Mouse (Mus musculus) ovary, postnatal 14 days (tissue): ENCODE measurements around the gene Med13.
"Not testable (repeated sequence)": the region's sequence is repeated elsewhere in the genome, so short reads cannot be mapped to it uniquely, and the experiment has no call there.

Experiments used
- DNase-seq: peaks from one replicate; pipeline ENCODE4 v3.0.0; 2022; ENCODE audit warnings: low spot score

Med13 gene

DNA sequence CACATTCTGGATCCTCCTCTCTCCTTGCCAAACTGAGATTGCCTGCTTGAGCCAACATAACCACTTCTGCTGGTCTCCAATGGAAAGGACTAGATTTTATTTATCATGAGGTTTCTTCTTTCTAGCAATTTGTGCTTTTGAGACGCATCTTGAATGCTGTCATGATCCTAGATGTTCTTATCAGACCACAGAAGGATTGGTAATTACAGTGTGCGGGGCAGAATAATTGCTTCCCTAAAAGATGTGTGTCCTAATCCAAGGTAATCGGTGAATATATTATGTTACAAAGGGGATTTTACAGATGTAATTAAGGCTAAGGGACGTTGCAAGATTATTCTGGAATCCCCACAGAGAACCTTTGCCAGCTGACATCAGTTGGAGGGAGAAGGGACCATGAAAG lies 21.6 kb upstream of the Med13 start:
- no peak for DNase-seq

GRCm38 (mm10) chr11:86377841-86378240 lies 20.4 kb upstream of the Med13 start:
- no peak for DNase-seq

DNA sequence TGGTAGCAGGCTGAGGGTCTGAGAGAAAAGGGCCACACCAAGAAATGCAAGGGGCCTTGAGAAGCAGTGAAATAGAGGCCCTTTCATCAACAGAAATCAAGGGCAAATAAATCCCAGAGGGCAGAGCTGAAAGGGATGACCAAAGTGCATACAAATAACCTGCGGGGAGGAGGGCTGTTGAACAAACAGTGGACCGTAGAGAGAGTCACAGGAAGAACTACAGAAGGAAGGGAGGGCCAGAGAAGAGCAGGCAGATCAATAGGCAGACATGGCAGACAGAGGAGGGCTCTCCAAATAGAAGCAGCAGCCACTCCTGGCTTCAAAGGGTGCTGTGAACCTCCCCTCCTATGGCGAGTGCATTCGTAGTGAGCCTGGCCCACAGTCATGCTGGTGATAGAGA lies 19.3 kb upstream of the Med13 start:
- DNase-seq = no peak

DNA sequence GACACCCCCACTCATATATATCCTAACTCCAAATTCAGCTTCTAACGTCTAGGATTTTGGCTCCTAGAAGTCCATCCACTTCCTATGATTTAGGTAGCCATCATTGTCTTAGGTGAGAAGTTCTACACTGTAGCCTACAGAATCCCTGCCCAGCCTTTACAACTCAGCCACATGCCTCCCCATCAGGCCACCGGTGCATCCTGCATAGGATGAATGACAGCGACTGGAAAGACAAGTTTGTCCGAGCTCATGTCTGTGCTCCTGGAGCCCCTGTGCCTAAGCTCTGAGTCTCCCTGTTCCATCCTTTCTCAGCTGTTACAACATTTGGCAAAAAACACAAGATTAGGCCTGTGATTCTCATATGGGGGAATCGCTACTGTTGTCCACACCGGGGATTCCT lies 17.7 kb upstream of the Med13 start:
- DNase-seq = no peak

GRCm38 (mm10) chr11:86371266-86371665 lies 13.9 kb upstream of the Med13 start:
- no peak for DNase-seq

DNA sequence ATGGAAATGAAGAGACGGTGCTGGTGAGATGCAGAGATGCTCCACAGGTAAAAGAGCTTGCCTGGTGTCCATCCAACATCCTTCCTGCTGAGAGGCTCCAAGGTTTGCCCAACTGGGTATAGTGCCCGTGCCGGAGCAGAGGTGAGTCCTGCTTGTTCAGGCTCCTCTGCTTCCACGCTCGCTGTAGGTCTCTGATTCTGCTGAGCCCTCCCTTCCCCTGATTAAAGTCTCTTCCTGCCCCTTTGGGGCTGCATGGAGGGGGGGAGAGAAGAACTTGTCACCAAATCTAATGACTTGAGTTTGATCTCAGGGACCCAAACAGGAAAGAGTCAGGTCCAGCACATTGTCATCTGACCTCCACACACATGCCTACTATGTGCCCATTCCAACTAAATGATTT lies 12.5 kb upstream of the Med13 start:
- no peak for DNase-seq

GRCm38 (mm10) chr11:86369003-86369402 lies 11.6 kb upstream of the Med13 start:
- no peak for DNase-seq

- no peak for DNase-seq
These were observed 7.5 kb upstream of the Med13 start for GRCm38 (mm10) chr11:86364709-86365452.

- peak; percentile 98 for DNase-seq
These were observed 654 bp upstream of the Med13 start for GRCm38 (mm10) chr11:86357984-86358528.

DNA sequence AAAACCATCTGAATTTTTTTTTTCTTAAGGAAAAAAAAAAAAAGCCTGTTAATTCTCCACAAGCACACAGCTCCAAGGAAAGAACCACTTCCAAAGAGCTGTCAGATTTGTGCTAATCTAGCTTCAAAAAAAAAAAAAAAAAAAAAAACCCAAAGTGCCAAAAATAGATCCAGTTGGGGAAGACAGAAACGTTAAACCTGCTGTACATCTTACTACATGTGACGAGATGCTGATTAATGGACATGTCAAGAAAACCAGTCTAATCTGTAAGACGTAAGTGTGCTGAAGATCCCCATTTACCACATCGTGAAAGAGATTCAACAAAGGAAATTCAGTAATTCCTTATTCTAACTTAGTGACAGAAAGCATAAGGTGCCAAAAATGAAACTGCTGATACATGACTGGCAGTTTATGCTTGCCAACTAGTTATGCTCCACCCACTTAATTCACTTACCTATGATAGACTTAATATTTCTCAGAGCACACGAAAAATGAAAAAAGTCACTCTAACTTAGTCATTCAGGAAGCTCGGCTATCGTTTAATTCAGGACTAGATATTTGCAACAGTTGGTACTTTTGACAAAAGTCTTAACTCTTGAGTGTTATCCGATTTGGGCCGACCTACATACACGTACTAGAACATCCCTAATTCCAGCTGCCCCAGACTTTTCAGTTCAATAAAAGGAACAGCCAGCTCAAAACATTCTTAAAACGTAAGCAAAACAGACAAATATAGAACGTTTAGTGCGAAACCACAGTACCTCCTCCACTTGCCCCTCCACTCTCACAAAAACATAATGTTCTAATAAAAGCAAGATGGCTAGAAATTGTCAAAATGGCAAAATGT lies 1.2 kb downstream of the Med13 start:
- DNase-seq = no peak

DNA sequence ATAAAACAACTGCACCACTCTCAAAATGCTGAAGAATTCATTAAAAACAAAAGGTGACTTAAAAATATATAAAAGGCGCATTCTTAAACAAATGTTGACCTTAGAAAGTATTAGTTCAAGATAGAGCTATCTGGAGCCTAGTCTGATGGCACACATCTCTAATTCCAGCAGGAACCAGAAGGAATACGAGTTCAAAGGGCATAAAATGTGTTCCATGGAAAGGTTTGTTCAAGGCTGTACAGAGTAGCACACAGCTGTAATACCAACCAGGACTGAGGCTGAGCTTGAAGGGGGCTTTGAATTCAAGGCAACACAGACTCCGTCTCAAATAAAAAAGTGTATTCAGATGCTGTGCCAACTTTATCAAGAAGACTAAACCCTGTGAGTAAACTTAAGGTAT lies 3.8 kb downstream of the Med13 start:
- DNase-seq = no peak

- no peak for DNase-seq
These were observed 5.6 kb downstream of the Med13 start for GRCm38 (mm10) chr11:86351766-86352315.

- DNase-seq = no peak
These were observed 6.7 kb downstream of the Med13 start for GRCm38 (mm10) chr11:86350636-86351138.

DNA sequence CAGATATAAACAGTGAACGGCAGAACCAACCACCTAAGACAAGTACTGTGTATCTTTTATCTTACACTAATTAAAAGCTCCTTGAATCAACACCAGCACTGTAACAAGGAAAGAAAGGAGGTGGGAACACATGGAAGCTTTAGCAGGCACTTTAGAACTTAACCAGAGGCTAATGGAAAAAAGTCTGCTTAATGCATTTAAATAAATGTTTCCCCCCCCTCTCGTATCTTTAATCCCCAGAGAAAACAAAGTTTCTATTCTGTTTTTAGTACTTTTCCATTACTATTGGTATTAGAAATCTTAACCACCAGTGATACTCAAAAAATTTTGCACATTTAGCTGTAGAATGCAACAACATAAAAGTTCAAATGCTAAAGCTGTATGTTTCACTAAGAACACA lies 8.1 kb downstream of the Med13 start:
- DNase-seq = no peak

- DNase-seq = no peak
These were observed 8.5 kb downstream of the Med13 start for GRCm38 (mm10) chr11:86348872-86349271.

DNA sequence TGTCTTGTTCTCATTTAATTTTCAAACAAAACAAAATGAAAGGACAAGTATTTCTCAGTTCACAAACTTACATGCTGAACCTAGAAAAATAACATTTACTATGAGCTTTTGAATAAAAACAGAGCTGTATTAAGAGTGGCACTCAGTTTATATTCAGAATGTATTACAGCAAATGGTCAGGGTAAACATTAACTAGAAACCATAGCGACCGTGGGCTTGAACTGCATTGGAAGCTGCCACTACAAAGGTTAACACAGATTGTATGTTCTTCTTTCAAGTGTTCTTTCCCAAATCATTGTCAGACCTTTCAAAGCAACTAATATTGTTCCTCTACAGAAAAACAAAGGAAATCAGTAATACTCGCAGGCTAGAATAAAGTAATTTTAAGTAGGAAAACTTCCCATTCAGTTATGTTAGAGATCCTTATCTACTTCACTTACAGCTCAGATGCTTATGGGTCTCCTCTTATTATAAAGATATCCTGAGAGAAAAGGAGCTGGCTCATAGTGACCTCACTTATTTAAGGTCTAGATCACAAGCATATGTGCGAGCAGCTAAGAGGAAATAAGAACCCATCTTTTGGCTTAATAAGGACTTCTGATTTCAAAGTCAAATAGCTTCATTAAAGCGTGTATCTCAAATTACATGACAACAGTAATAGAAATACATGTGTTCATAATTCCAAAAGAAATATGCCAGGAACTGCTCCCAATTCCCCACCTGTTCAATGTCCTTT lies 9.8 kb downstream of the Med13 start:
- DNase-seq = no peak

DNA sequence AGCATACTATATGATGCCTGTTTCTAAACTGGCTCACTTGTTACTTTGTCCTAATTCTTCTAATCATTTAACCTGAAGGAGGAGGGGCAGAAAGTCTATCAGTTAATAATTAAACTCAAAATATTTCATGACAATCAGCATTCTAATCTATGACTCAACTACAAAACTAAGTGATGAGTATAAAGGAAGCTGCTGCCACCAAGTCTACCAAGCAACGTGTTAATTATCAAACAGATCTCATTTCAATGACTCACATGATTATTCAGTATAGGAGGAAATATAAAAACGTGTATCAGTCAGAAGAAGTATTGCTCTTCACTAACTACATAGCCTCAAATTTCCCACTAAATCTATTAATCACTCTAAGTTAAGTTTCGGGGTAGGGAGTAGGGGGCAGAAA lies 10.9 kb downstream of the Med13 start:
- no peak for DNase-seq

GRCm38 (mm10) chr11:86344940-86345339 lies 12.5 kb downstream of the Med13 start:
- DNase-seq = not testable (repeated sequence)

- DNase-seq = no peak
These were observed 33.2 kb downstream of the Med13 start for GRCm38 (mm10) chr11:86324251-86324650.

- not testable (repeated sequence) for DNase-seq
These were observed 42.4 kb downstream of the Med13 start for GRCm38 (mm10) chr11:86314992-86315391.

GRCm38 (mm10) chr11:86310280-86310679 lies 47.1 kb downstream of the Med13 start:
- DNase-seq = no peak

GRCm38 (mm10) chr11:86292201-86292600 lies 65.2 kb downstream of the Med13 start:
- not testable (repeated sequence) for DNase-seq
